Mouse (Mus musculus): Measurements from ENCODE around the gene Micu1. TPM values are rescaled to one million over a fixed set of nuclear protein-coding genes. Genes with fewer than 3 reads are reported as not detected.
A peak's percentile ranks its signal among the peaks of the same experiment; 100 is the strongest.

Micu1 gene
- total RNA-seq, 1 experiment: 23.6 TPM

- H3K4me3 ChIP-seq (ENCODE audit: insufficient read depth in 1 of 2, low read depth in 1 of 2, low read length in 2 of 2, poor library complexity in 1 of 2, severe bottlenecking in 1 of 2): no peak overlapping the region
- DNase-seq (ENCODE audit: low read depth, low spot score): no peak
- no peak overlapping the region for H3K9ac ChIP-seq (ENCODE audit: insufficient read depth, low read depth, low read length, poor library complexity, severe bottlenecking)
- in situ Hi-C loops (cut with MboI; ENCODE audit: low sequenced_read_pairs in 2 of 2, unreplicated experiment in 2 of 2): no loop called here
- peaks cover 28% of the 10 kb centered on the region; the same call in 1 of the 2 replicates for H3K36me3 ChIP-seq (ENCODE audit: control insufficient read depth, insufficient read depth, low read length, poor library complexity, severe bottlenecking)
- H3K9me3 ChIP-seq (ENCODE audit: control insufficient read depth, insufficient read depth, low read depth, low read length): no peaks in the 10 kb centered on the region
- H3K4me1 ChIP-seq (ENCODE audit: control insufficient read depth in 2 of 2, insufficient read depth in 2 of 2, low read length in 2 of 2, poor library complexity in 1 of 2): peaks cover 0 to 17% of the 10 kb centered on the region in 2 experiments; a peak in 2 of 4 replicates
- no peak overlapping the region for H3K27ac ChIP-seq (ENCODE audit: insufficient read depth, low read depth, low read length, poor library complexity, severe bottlenecking)
- TF ChIP-seq MAFK (IDR thresholded peaks at IDR 0.05; ENCODE audit: insufficient read depth, low read depth, low read length): no peak
- no peak for TF ChIP-seq ZNF384 (IDR thresholded peaks at IDR 0.05; ENCODE audit: low read depth, low read length)
- TF ChIP-seq CHD2 (IDR thresholded peaks at IDR 0.05; ENCODE audit: low read depth, low read length): no peak
- no peak for TF ChIP-seq ZC3H11A (IDR thresholded peaks at IDR 0.05; ENCODE audit: borderline replicate concordance, low read depth, low read length)
- no peak for TF ChIP-seq HCFC1 (IDR thresholded peaks at IDR 0.05; ENCODE audit: borderline replicate concordance, insufficient read depth, low read length)
Observed at GRCm38 (mm10) chr10:59889339-59889738, 187.1 kb downstream of the Micu1 start.

GRCm38 (mm10) chr10:59889953-59890751 is 187.9 kb downstream of the Micu1 start:
- no peak for DNase-seq (ENCODE audit: low read depth, low spot score)
- peaks cover 32% of the 10 kb centered on the region for H3K36me3 ChIP-seq (ENCODE audit: control insufficient read depth, insufficient read depth, low read length, poor library complexity, severe bottlenecking)
- no peaks in the 10 kb centered on the region for H3K9me3 ChIP-seq (ENCODE audit: control insufficient read depth, insufficient read depth, low read depth, low read length)
- H3K4me1 ChIP-seq (ENCODE audit: control insufficient read depth in 2 of 2, insufficient read depth in 2 of 2, low read length in 2 of 2, poor library complexity in 1 of 2): peaks cover 0 to 17% of the 10 kb centered on the region in 2 experiments; a peak in 3 of 4 replicates
- TF ChIP-seq HCFC1 (IDR thresholded peaks at IDR 0.05; ENCODE audit: borderline replicate concordance, insufficient read depth, low read length): no peak
- TF ChIP-seq ZC3H11A (IDR thresholded peaks at IDR 0.05; ENCODE audit: borderline replicate concordance, low read depth, low read length): no peak
- no peak for TF ChIP-seq CHD2 (IDR thresholded peaks at IDR 0.05; ENCODE audit: low read depth, low read length)
- TF ChIP-seq ZNF384 (IDR thresholded peaks at IDR 0.05; ENCODE audit: low read depth, low read length): no peak
- TF ChIP-seq MAFK (IDR thresholded peaks at IDR 0.05; ENCODE audit: insufficient read depth, low read depth, low read length): 0 out of 2 replicates have a peak, but pooled peaks have one; percentile 27
- in situ Hi-C loops (cut with MboI; ENCODE audit: low sequenced_read_pairs in 2 of 2, unreplicated experiment in 2 of 2): no loop called here
- H3K27ac ChIP-seq (ENCODE audit: insufficient read depth, low read depth, low read length, poor library complexity, severe bottlenecking): no peak overlapping the region
- H3K9ac ChIP-seq (ENCODE audit: insufficient read depth, low read depth, low read length, poor library complexity, severe bottlenecking): no peak overlapping the region; the same call in 1 of the 2 replicates
- H3K4me3 ChIP-seq (ENCODE audit: insufficient read depth in 1 of 2, low read depth in 1 of 2, low read length in 2 of 2, poor library complexity in 1 of 2, severe bottlenecking in 1 of 2): no peak overlapping the region

GRCm38 (mm10) chr10:59892977-59893376 is 190.7 kb downstream of the Micu1 start:
- peak; percentile 85; the same call in 1 of the 2 replicates for TF ChIP-seq ZC3H11A (IDR thresholded peaks at IDR 0.05; ENCODE audit: borderline replicate concordance, low read depth, low read length)
- TF ChIP-seq ZNF384 (IDR thresholded peaks at IDR 0.05; ENCODE audit: low read depth, low read length): no peak
- DNase-seq (ENCODE audit: low read depth, low spot score): no peak
- no peaks in the 10 kb centered on the region for H3K9me3 ChIP-seq (ENCODE audit: control insufficient read depth, insufficient read depth, low read depth, low read length)
- in situ Hi-C loops (cut with MboI; ENCODE audit: low sequenced_read_pairs in 2 of 2, unreplicated experiment in 2 of 2): no loop called here
- H3K4me3 ChIP-seq (ENCODE audit: insufficient read depth in 1 of 2, low read depth in 1 of 2, low read length in 2 of 2, poor library complexity in 1 of 2, severe bottlenecking in 1 of 2): no peak overlapping the region
- H3K9ac ChIP-seq (ENCODE audit: insufficient read depth, low read depth, low read length, poor library complexity, severe bottlenecking): peak overlapping the region; percentile 37; the same call in 1 of the 2 replicates
- H3K4me1 ChIP-seq (ENCODE audit: control insufficient read depth in 2 of 2, insufficient read depth in 2 of 2, low read length in 2 of 2, poor library complexity in 1 of 2): peaks cover 3 to 28% of the 10 kb centered on the region in 2 experiments; a peak in 3 of 4 replicates
- H3K27ac ChIP-seq (ENCODE audit: insufficient read depth, low read depth, low read length, poor library complexity, severe bottlenecking): no peak overlapping the region
- H3K36me3 ChIP-seq (ENCODE audit: control insufficient read depth, insufficient read depth, low read length, poor library complexity, severe bottlenecking): peaks cover 49% of the 10 kb centered on the region

DNA sequence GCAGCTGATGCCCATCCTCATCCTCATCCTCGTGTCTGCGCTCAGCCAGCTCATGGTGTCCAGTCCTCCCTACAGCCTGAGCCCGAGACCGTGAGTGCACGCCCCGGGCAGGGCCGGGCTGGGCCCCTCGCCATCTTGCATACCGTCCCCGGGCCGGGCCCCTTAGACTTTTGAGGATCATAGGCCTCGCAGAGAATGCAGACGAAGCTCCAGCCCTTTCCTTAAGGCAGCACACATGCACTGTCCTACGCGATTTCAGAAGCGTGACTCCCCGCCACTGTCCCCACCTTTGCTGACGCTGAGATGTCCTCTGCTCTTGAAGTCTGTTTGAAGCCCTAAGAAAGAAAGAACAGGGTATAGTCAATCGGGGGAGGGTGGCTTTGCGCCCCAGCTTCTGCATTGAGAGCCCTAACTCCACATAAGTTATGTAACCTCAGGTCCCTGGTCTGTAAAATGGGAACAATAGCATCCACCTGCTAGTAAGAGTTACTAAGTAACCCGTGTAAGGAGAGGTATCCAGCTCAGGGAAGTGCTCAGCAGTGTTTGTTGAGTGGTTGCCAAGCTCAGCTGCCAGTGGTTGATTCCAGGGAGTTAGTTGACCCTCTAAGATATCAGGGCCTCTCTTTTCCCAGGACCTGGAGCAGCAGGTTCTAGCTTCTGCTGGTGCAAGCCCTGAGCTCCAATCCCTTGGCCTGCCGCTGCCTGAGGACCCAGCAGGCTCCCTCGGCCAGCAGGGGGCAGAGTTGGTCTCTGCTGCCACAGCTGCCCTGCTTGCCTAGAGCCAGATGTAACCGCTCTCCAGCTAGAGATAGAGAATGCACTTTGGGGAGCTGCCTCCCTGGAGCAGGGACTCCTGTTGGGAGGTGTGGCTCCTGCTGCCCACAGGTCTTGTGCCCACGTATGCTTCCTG is 192.2 kb downstream of the Micu1 start:
- Histone ChIP-seq H3K9me3 (ENCODE audit: control insufficient read depth, insufficient read depth, low read depth, low read length) (no peaks in the 10 kb centered on the region), H3K4me3 (ENCODE audit: insufficient read depth in 1 of 2, low read depth in 1 of 2, low read length in 2 of 2, poor library complexity in 1 of 2, severe bottlenecking in 1 of 2) (no peak overlapping the region), H3K27ac (ENCODE audit: insufficient read depth, low read depth, low read length, poor library complexity, severe bottlenecking) (no peak overlapping the region), H3K4me1 (ENCODE audit: control insufficient read depth in 2 of 2, insufficient read depth in 2 of 2, low read length in 2 of 2, poor library complexity in 1 of 2) (peaks cover 3 to 35% of the 10 kb centered on the region in 2 experiments; a peak in 3 of 4 replicates), H3K36me3 (ENCODE audit: control insufficient read depth, insufficient read depth, low read length, poor library complexity, severe bottlenecking) (peaks cover 49% of the 10 kb centered on the region), H3K9ac (ENCODE audit: insufficient read depth, low read depth, low read length, poor library complexity, severe bottlenecking) (peak overlapping the region; percentile 28; the same call in 1 of the 2 replicates)
- DNase-seq (ENCODE audit: low read depth, low spot score): no peak
- no peak for TF ChIP-seq HCFC1 (IDR thresholded peaks at IDR 0.05; ENCODE audit: borderline replicate concordance, insufficient read depth, low read length)
- TF ChIP-seq MAFK (IDR thresholded peaks at IDR 0.05; ENCODE audit: insufficient read depth, low read depth, low read length): no peak
- TF ChIP-seq ZNF384 (IDR thresholded peaks at IDR 0.05; ENCODE audit: low read depth, low read length): no peak
- TF ChIP-seq ZC3H11A (IDR thresholded peaks at IDR 0.05; ENCODE audit: borderline replicate concordance, low read depth, low read length): 0 out of 2 replicates have a peak, but pooled peaks have one; percentile 17
- TF ChIP-seq CHD2 (IDR thresholded peaks at IDR 0.05; ENCODE audit: low read depth, low read length): no peak
- in situ Hi-C loops (cut with MboI; ENCODE audit: low sequenced_read_pairs in 2 of 2, unreplicated experiment in 2 of 2): no loop called here
